Mouse (Mus musculus) activated CD4-positive, CD25-positive, alpha-beta regulatory T cell, adult 4 months (primary cell): ENCODE data around the gene Pgd. TPM values are rescaled to one million over a fixed set of nuclear protein-coding genes. Genes with fewer than 3 reads are reported as not detected.
A peak's percentile ranks its signal among the peaks of the same experiment; 100 is the strongest.
"Not testable (repeated sequence)": the region's sequence is repeated elsewhere in the genome, so short reads cannot be mapped to it uniquely, and the experiment has no call there.

Source experiments
- ATAC-seq: one replicate; pipeline ENCODE4 v1.8.0; 2017
- polyA plus RNA-seq, 2 experiments: library from polyadenylated mRNA; unstranded; fragments of 100-300 nt; shearing (Covaris generic); gene quantifications; one replicate each; pipeline ENCODE4 v1.2.1; 2017

Pgd gene
- polyA plus RNA-seq, 2 experiments from 2014 or later, result 44.0 to 74.8 TPM

DNA sequence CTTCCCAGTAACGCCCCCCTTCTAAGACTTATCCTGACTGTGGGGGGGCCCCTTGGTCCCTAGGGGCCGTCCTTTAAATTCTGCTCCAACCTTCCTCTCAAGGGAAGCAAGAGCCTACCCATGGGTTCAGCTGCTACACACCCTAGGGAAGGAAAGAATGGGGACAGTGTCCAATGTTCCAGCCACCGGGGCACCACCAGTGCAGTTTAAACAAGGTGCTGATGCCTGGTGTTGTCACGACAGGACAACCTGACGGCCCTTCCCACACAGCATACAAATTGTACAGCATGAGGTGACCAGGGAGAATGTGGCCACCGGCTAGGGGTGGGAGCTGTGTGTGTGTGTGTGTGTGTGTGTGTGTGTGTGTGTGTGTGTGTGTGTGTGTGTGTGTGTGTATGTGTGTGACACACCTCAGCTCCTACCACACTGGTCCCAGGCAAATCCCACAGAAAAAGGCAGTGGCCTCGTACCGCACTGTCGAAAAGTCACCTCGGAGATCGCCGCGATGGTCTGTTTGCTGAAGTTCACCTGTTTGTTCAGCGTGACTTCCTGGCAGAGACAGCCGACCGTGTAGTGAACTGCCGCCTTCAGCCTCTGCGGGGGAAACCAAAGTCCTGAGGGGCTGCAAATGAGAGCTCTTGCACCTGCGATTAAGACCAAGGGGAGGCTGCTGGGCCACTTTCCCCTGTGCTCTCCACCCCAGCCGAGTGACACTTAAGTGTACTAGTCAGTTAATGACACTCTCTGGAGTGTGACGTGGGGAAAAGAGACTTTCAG lies 34.6 kb downstream of the Pgd start:
- no peak for ATAC-seq

DNA sequence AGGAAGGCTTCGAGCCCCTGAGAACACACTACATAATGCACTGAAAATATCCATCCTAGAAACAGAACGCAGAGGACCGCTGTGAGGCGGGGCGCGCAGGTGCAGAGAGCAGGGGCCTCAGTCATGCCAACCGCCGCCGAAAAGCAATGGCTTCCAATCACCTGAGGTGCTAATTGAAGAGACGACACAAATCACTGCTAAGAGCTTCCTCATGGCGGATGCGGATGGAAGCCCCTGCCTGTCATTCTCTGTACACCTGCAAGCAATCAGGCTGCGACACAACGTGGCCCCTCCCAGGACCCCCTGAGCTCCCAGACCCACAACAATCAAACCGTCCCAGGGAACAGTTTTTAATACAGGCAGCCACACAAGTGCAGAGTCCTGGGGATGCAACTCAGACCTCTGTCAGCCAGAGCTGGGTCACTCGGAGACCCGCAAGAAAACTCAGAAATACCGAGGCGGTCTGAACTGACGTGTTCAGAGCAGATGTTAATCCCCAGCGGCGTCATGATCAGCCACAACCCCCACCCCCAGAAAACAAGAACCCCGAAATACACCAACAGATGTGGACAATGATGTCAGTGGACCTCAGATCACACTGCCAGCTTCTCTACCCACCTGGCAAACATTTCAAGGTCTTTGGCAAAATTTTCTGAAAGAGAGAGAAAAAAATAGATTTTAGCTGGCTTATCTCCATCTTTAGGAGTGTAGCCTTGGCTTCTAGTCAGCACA lies 35.4 kb downstream of the Pgd start:
- no peak for ATAC-seq

DNA sequence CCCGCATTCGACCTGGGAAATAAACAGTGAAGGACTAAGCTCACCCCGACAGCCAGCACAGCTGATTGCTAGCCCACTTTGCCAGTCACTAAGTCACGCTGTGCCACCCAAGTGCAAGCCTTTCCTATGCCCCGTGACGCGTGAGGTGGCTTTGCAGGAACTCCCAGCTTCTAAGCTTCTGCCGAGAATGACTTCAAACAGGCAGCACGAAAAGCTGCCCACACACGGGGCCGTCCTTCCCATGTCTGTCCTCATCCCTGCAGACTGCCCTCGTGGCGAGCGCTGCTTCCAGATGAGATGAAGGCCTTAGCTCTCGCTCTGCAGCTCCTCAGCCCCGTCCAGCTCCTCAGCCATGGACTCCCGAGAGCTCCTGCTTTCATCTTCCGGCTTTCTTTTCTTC lies 38.1 kb downstream of the Pgd start:
- no peak for ATAC-seq

DNA sequence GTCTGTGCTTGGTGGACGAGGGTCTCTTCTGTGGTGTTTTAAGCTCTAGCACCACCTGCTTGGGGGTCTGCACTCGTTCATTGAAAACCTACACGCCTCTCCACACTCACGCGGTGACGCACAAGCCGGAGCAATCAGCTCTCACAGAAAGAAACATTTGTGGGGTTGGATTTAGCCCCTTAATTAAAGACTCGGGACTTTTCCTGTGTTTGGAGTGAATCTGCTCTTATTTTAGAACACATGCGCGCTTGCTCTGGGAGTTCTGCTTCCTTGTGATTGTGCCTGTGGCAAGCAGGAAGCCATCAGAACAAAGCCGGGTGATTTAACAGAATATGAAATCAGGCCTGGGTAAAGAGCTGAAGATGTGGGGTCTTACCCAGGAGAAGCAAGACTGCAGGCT lies 39.9 kb downstream of the Pgd start, which contains the start of gene Cort:
Gene Cort (minus strand): TSS at position 101 of the 400 bp plus-strand sequence.
- ATAC-seq, result no peak

DNA sequence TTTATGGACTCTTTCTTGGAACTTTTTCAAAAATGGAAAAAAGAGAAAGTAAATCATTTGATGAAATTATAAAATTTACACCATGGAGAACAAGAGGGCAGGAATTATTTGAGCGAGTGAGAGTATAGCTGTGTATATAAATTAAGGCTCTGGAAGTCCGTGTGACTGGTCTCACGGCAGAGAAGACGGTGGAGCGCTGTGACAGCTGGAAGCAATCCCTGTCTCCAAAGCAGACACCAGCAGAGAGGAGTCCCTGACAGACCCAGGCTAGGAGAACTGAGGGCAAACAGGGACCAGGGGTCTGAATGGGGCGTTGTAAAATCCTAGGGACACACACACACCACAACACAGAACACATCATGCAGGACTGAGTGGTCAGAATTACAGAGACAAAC lies 40.5 kb downstream of the Pgd start:
- ATAC-seq, result no peak

DNA sequence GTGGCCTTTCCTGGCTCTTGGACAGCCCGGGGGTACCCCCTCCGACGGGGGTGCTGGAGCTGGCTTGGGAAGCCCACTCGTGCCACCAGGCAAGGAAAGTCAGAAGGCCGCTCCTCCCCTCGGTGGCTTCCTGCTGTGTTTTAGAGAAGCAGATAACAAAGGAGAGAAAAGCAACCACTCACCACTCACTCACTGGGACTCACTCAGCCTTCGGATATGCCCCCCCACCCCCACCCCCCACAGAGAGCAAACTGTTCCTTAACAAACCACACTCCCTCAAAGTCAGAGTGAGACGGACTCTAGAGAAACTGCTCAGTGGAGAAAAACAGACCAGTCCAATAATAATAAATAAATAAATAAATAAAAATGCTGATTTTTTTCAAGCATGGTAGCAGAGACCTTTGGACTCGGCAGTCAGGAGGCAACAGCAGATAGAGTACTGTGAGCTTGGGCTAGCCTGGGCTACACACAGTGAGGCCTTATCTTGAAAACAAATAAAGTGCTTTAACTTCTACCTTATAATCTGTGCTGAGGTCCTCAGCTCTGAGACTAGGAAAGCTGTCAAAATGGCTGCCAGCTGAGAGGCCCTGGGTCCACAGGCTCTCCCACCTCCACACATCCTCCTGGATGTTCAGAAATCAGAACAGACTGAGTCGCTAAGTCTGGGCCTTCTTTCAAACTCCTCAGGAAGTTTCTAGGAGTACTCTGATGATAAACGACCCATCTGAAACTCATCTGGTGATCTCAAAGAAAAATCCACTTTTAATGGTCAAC lies 41.0 kb downstream of the Pgd start:
- ATAC-seq, result no peak

DNA sequence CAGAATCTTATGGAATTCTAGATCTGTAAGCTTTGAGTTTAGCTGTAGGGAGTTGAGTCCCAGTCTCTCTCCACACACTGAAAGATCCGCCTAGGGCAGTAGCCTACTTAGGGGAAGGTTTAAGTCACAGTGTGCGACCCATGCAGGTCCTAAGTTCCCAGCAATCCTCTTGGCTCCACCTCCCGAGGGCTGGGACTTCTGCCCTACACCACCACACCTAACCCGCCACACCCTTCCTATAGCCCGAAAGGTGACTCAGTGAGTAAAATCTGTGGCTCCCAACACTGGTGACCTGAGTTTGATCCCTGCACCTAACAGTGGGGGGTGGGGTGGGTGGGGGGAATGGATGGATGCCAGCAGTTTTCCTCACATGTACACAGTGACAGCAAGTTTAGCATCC lies 43.1 kb downstream of the Pgd start:
- no peak for ATAC-seq

DNA sequence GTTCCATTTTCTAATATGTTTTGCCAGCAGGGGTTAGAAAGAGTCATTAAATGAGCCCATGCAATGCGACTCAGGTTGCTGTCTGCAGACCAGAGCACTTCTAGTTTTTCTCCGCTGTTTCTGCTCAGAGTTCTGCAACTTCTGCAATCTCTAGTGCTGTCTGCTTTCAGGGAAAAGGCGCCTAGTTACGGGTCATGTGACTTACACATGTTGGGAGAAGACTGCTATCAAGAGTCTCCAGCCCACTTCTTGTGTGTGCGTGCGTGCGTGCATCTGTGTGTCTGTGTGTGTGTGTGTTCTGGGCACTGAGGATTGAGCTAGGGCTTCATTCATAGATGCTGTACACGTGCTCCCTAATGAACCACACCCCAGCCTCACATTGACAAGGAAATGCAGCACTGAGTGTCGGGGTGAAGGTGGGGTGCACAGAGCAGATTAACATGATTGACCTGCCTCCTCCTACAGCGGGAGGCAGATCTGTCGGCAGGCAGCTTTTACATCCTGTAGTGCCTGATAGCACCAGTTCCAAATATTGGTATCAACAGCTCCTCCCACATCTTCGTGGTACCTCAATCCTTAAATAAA lies 46.5 kb downstream of the Pgd start:
- ATAC-seq, result not testable (repeated sequence)

DNA sequence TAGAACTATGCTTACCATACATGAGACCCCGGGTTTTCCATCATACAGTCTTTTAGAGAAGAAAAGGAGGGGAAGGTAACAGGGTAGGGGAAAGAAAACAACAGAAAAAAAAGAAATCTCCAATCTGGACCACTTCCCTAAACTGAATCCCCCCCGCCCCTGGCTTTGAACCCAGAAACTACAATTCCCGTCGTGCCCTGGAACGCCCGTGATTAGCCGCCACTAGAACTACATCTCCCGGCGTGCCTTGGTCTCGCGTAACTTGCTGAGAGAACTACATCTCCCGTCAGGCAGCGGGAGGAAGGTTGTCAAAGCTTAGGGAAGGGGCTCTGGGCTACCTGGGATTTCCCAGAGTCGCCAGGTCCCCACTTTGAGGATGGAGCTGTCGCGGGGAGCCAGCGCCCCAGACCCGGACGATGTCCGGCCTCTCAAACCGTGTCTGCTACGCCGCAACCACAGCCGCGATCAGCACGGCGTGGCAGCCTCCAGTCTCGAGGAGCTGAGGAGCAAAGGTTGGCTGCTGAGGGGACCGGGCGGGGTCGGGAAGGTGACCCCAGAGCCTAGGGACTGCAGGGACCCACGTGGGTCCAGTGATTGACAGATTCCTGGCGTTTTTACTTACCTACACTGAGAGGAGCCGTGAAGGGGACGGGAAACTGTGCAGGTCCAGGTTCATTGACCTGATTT lies 62.6 kb downstream of the Pgd start, which contains the start of gene Dffa:
Gene Dffa (plus strand): TSS at position 272 of the 687 bp plus-strand sequence.
- peak; percentile 92 for ATAC-seq

DNA sequence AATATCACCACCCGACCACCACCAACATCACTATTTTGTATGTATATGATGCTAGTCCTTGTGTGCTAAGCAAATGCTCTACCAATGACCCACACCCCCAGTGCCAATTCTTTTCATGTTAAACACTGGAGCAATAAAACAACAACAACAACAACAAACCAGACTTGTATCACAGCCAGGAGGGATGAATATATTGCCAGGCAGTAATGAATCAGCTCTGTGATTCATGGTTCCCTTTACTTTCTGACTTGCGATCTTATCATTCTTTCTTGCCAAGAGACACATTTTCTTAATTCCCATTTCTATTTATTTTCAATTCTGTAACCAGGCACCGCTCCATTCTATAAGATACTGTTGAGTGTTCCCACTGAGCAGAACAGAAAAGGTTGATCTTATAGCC lies 65.1 kb downstream of the Pgd start:
- ATAC-seq, result no peak

DNA sequence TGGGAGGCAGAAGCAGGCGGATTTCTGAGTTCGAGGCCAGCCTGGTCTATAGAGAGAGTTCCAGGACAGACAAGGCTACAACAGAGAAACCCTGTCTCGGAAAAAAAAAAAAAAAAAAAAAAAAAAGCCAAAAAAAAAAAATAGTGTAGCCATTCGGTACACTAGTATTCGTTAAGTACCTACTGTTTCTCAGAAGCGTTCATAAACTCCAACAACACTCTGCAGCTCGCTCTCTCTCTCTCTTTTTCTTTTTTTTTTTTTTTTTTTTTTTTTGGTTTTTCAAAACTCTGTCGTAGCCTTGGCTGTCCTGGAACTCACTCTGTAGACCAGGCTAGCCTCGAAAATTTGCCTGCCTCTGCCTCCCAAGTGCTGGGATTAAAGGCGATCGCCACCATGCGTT lies 66.1 kb downstream of the Pgd start:
- not testable (repeated sequence) for ATAC-seq

Other genes with a start within 250 kb of the Pgd start
- 10 to 100 TPM; 11.9 to 17.9 TPM for gene Pex14, start 66.9 kb downstream of the Pgd start, polyA plus RNA-seq
- gene Dffa, start 62.6 kb downstream of the Pgd start, polyA plus RNA-seq, result 10 to 100 TPM; 26.0 to 32.4 TPM
- under 1 TPM in 1 of 2 experiments, not detected in 1; 0.67 TPM for gene Cort, start 40.0 kb downstream of the Pgd start, polyA plus RNA-seq
- gene Cenps, start 29.1 kb downstream of the Pgd start, polyA plus RNA-seq, result 10 to 100 TPM; 15.6 to 17.7 TPM
- gene Kif1b, start 140.9 kb upstream of the Pgd start, polyA plus RNA-seq, result 10 to 100 TPM; 11.0 to 15.4 TPM